Mouse (Mus musculus): ENCODE data around the gene Dnaic2. TPM values are rescaled to one million over a fixed set of nuclear protein-coding genes. Genes with fewer than 3 reads are reported as not detected.

Dnaic2 gene
- total and polyA plus RNA-seq, 3 experiments, result not detected

DNA sequence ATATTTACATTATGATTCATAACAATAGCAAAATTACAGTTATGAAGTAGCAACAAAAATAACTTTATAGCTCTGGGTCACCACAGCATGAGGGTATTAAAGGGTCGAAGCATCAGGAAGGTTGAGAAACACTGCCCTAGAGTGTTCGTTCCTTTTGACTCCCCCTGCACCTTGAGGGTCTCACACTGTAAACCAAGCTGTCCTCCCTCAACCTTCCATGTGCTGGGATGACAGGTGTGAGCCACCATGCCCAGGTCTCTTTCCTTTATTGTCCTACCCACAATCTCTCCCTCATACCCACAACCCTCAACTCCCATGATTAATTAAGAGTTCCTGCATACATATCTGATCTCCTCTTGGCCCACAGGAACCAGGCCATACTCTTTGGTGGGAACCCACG, 15.8 kb upstream of the Dnaic2 start:
- H3K4me3 ChIP-seq (ENCODE audit: low read depth, low read length), result no peak overlapping the region
- no peaks in the 10 kb centered on the region for H3K36me3 ChIP-seq (replicated peaks)
- peaks cover 57% of the 10 kb centered on the region for H3K9me3 ChIP-seq (replicated peaks)
- no peak for TF ChIP-seq GATA2 (IDR thresholded peaks at IDR 0.05; ENCODE audit: borderline replicate concordance, low read depth, low read length)
- TF ChIP-seq GATA1 (IDR thresholded peaks at IDR 0.05; ENCODE audit: borderline replicate concordance, low read length), result no peak
- no peak for TF ChIP-seq TAL1 (conservative IDR thresholded peaks at IDR 0.05; ENCODE audit: low read depth, low read length)
- no peak for TF ChIP-seq CTCF (IDR thresholded peaks at IDR 0.05; ENCODE audit: low read depth, low read length)
- no peak for TF ChIP-seq POLR2AphosphoS5 (IDR thresholded peaks at IDR 0.05; ENCODE audit: insufficient replicate concordance, low read depth, low read length)
- no peaks in the 10 kb centered on the region for H3K4me1 ChIP-seq (ENCODE audit: insufficient read depth, low read depth, low read length)
- DNase-seq (ENCODE audit: low spot score), result no peak
- H3K27me3 ChIP-seq (ENCODE audit: insufficient read depth, low read length), result no peaks in the 10 kb centered on the region
- no peak for ATAC-seq (ENCODE audit: extremely low read depth, insufficient number of reproducible peaks, low FRiP score, poor library complexity, severe bottlenecking)

DNA sequence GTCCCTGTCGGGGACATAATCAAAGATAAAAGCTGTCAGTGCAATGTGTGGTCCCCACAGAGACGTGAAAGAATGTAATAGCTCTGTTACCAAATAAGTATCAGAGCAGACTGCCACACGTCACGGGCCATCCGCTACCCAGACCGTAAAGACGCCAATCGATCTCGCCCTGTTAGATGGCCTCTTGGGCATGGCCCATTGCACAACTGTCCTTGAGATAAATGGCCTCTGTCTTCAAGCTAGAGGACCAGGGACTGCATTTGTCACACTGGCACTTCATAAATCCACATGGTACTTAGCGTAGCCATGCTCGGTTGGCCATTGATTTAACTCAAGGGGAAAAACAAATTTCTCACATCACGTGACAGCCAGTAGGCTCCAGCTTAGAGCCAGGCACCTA, 15.3 kb upstream of the Dnaic2 start:
- no peak for ATAC-seq (ENCODE audit: extremely low read depth, insufficient number of reproducible peaks, low FRiP score, poor library complexity, severe bottlenecking)
- Histone ChIP-seq H3K36me3 (replicated peaks) (no peaks in the 10 kb centered on the region), H3K4me1 (ENCODE audit: insufficient read depth, low read depth, low read length) (no peaks in the 10 kb centered on the region), H3K4me3 (ENCODE audit: low read depth, low read length) (no peak overlapping the region), H3K9me3 (replicated peaks) (peaks cover 61% of the 10 kb centered on the region), H3K27me3 (ENCODE audit: insufficient read depth, low read length) (no peaks in the 10 kb centered on the region)
- no peak for DNase-seq (ENCODE audit: low spot score)
- TF ChIP-seq CTCF (IDR thresholded peaks at IDR 0.05; ENCODE audit: low read depth, low read length), result no peak

DNA sequence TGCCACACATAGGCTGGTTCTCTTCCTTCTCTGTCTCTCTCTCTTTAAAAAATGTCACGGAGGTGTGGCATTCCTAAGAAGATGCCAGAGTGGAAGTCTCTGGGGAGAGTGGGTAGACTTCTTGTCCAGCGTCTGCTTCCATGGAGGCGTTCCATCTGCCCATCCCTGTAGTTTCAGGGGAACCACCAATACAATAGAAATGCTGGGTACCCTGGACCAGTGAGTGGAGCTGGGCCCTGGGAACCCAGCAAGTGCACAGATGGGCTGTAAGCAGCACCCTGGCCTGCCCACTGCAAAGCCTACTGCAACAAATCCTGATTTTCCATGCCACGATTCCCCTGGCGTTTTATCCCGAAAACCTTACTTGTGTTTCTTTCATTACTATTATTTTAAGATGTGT, 12.7 kb upstream of the Dnaic2 start:
- ATAC-seq (ENCODE audit: extremely low read depth, insufficient number of reproducible peaks, low FRiP score, poor library complexity, severe bottlenecking), result no peak
- Histone ChIP-seq H3K4me1 (ENCODE audit: insufficient read depth, low read depth, low read length) (no peaks in the 10 kb centered on the region), H3K4me3 (ENCODE audit: low read depth, low read length) (no peak overlapping the region), H3K9me3 (replicated peaks) (peaks cover 59% of the 10 kb centered on the region), H3K27me3 (ENCODE audit: insufficient read depth, low read length) (no peaks in the 10 kb centered on the region), H3K36me3 (replicated peaks) (no peaks in the 10 kb centered on the region)
- no peak for TF ChIP-seq GATA2 (IDR thresholded peaks at IDR 0.05; ENCODE audit: borderline replicate concordance, low read depth, low read length)
- no peak for DNase-seq (ENCODE audit: low spot score)

DNA sequence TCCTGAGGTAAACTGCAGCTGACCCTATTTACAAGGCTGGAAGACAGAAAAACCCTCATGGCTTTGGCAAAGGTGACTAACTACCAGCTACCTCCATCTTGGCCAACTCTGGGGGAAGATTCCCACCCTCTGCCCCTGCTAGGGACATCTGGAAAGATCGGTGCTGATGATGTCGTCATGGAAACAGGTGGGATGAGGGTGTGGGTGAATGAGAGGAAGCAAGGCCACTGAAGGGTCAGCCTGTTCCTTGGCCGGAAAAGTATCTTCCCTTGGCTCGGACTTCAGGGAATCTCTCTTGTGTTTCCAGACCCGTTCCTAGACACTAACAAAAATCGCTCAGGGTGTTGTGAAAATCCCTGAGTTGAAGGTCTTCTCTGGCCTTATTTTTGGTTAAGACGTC, 11.7 kb upstream of the Dnaic2 start:
- peaks cover 59% of the 10 kb centered on the region for H3K9me3 ChIP-seq (replicated peaks)
- DNase-seq (ENCODE audit: low spot score), result no peak
- no peak overlapping the region for H3K4me3 ChIP-seq (ENCODE audit: low read depth, low read length)
- ATAC-seq (ENCODE audit: extremely low read depth, insufficient number of reproducible peaks, low FRiP score, poor library complexity, severe bottlenecking), result no peak
- no peaks in the 10 kb centered on the region for H3K27me3 ChIP-seq (ENCODE audit: insufficient read depth, low read length)
- H3K4me1 ChIP-seq (ENCODE audit: insufficient read depth, low read depth, low read length), result no peaks in the 10 kb centered on the region
- TF ChIP-seq GATA2 (IDR thresholded peaks at IDR 0.05; ENCODE audit: borderline replicate concordance, low read depth, low read length) (no peak), TAL1 (conservative IDR thresholded peaks at IDR 0.05; ENCODE audit: low read depth, low read length) (no peak), GATA1 (IDR thresholded peaks at IDR 0.05; ENCODE audit: borderline replicate concordance, low read length) (no peak), CTCF (IDR thresholded peaks at IDR 0.05; ENCODE audit: low read depth, low read length) (no peak), POLR2AphosphoS5 (IDR thresholded peaks at IDR 0.05; ENCODE audit: insufficient replicate concordance, low read depth, low read length) (no peak)
- no peaks in the 10 kb centered on the region for H3K36me3 ChIP-seq (replicated peaks)

DNA sequence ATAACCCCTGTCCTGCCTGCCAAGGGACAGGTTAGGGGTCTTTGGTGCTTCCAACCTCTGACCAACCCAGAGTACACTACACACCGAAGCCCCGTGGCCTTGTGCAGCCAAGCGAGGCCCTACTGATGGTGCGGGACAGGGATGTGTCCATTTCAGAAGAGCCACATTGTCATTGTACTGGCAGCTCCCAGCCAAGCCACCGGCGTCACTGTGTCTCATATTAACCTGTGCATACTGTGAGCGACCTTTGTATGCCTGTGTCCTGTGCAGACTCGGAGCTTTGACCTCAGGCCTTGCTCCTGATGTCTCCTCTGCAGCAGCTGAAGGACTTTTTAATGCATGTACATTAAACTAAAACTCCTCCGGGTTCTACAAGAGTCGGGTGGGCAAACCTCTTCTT, 6.7 kb upstream of the Dnaic2 start:
- peaks cover 3% of the 10 kb centered on the region; the same call in 1 of the 2 replicates for H3K27me3 ChIP-seq (ENCODE audit: insufficient read depth, low read length)
- ATAC-seq (ENCODE audit: extremely low read depth, insufficient number of reproducible peaks, low FRiP score, poor library complexity, severe bottlenecking) (no peak), DNase-seq (ENCODE audit: low spot score) (no peak)
- no peak overlapping the region for H3K4me3 ChIP-seq (ENCODE audit: low read depth, low read length)
- H3K4me1 ChIP-seq (ENCODE audit: insufficient read depth, low read depth, low read length), result no peaks in the 10 kb centered on the region
- TF ChIP-seq CTCF (IDR thresholded peaks at IDR 0.05; ENCODE audit: low read depth, low read length), result no peak
- no peak for TF ChIP-seq GATA2 (IDR thresholded peaks at IDR 0.05; ENCODE audit: borderline replicate concordance, low read depth, low read length)
- TF ChIP-seq GATA1 (IDR thresholded peaks at IDR 0.05; ENCODE audit: borderline replicate concordance, low read length), result no peak
- no peak for TF ChIP-seq TAL1 (conservative IDR thresholded peaks at IDR 0.05; ENCODE audit: low read depth, low read length)
- no peak for TF ChIP-seq POLR2AphosphoS5 (IDR thresholded peaks at IDR 0.05; ENCODE audit: insufficient replicate concordance, low read depth, low read length)
- H3K36me3 ChIP-seq (replicated peaks), result no peaks in the 10 kb centered on the region
- H3K9me3 ChIP-seq (replicated peaks), result peaks cover 62% of the 10 kb centered on the region

DNA sequence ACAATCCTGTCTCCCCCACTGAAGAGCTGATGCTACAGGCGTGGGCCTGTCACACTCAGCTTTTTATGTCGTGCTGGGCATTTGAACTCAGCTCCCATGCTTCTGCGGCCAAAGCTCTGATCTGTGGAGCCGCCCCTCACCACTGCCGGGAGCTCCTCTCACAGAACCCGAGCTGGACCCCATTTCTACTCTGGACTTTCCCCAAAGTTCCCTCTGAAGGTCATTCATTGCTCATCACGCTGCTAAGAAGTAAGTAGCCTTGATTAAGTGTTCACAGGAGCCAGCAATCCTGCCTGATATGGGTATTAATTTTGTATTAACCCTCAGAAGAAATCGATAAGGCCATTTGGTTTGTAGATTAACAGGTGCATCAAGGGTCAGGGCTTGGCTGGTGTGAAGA, 4.8 kb upstream of the Dnaic2 start:
- H3K9me3 ChIP-seq (replicated peaks), result peaks cover 66% of the 10 kb centered on the region
- H3K4me1 ChIP-seq (ENCODE audit: insufficient read depth, low read depth, low read length), result no peaks in the 10 kb centered on the region
- ATAC-seq (ENCODE audit: extremely low read depth, insufficient number of reproducible peaks, low FRiP score, poor library complexity, severe bottlenecking) (no peak), DNase-seq (ENCODE audit: low spot score) (no peak)
- TF ChIP-seq TAL1 (conservative IDR thresholded peaks at IDR 0.05; ENCODE audit: low read depth, low read length) (no peak), GATA2 (IDR thresholded peaks at IDR 0.05; ENCODE audit: borderline replicate concordance, low read depth, low read length) (no peak), POLR2AphosphoS5 (IDR thresholded peaks at IDR 0.05; ENCODE audit: insufficient replicate concordance, low read depth, low read length) (no peak), CTCF (IDR thresholded peaks at IDR 0.05; ENCODE audit: low read depth, low read length) (no peak), GATA1 (IDR thresholded peaks at IDR 0.05; ENCODE audit: borderline replicate concordance, low read length) (no peak)
- no peak overlapping the region for H3K4me3 ChIP-seq (ENCODE audit: low read depth, low read length)
- no peaks in the 10 kb centered on the region for H3K36me3 ChIP-seq (replicated peaks)
- H3K27me3 ChIP-seq (ENCODE audit: insufficient read depth, low read length), result peaks cover 3% of the 10 kb centered on the region; the same call in 1 of the 2 replicates

DNA sequence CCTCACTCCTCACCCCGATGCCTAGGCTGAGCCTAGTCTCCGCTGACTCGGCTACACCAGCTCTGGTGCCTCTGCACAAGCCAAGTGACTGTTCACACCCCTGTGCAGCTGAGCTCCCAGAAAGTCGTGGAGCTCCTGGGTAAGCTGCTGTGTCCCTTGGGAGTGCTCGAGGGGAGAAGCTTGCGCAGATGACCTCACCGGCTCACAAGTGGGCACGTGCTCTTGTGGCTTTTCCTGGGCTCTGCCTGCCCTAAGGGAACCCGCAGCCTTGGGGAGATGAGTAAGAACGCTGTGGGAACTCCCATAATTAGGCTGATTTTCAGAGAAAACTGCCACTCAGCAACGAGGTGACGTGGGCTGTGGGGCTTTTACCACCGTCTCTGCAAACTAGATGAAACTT, 4.2 kb upstream of the Dnaic2 start:
- TF ChIP-seq CTCF (IDR thresholded peaks at IDR 0.05; ENCODE audit: low read depth, low read length), result no peak
- no peak for TF ChIP-seq TAL1 (conservative IDR thresholded peaks at IDR 0.05; ENCODE audit: low read depth, low read length)
- TF ChIP-seq POLR2AphosphoS5 (IDR thresholded peaks at IDR 0.05; ENCODE audit: insufficient replicate concordance, low read depth, low read length), result no peak
- TF ChIP-seq GATA2 (IDR thresholded peaks at IDR 0.05; ENCODE audit: borderline replicate concordance, low read depth, low read length), result no peak
- TF ChIP-seq GATA1 (IDR thresholded peaks at IDR 0.05; ENCODE audit: borderline replicate concordance, low read length), result no peak
- H3K36me3 ChIP-seq (replicated peaks), result no peaks in the 10 kb centered on the region
- peaks cover 3% of the 10 kb centered on the region; the same call in 1 of the 2 replicates for H3K27me3 ChIP-seq (ENCODE audit: insufficient read depth, low read length)
- H3K4me3 ChIP-seq (ENCODE audit: low read depth, low read length), result 0 out of 2 replicates have a peak overlapping the region, but pooled peaks have one; percentile 13
- DNase-seq (ENCODE audit: low spot score) (no peak), ATAC-seq (ENCODE audit: extremely low read depth, insufficient number of reproducible peaks, low FRiP score, poor library complexity, severe bottlenecking) (no peak)
- H3K4me1 ChIP-seq (ENCODE audit: insufficient read depth, low read depth, low read length), result no peaks in the 10 kb centered on the region
- peaks cover 68% of the 10 kb centered on the region for H3K9me3 ChIP-seq (replicated peaks)
